Mouse (Mus musculus): ENCODE measurements at regions not wholly inside any gene's neighbourhood (a gene's known extent, or its start where the extent isn't known, plus 50 kb on each side); places are given as distances from the start of the nearest gene placed in this dataset.
A peak's percentile ranks its signal among the peaks of the same experiment; 100 is the strongest.

DNA sequence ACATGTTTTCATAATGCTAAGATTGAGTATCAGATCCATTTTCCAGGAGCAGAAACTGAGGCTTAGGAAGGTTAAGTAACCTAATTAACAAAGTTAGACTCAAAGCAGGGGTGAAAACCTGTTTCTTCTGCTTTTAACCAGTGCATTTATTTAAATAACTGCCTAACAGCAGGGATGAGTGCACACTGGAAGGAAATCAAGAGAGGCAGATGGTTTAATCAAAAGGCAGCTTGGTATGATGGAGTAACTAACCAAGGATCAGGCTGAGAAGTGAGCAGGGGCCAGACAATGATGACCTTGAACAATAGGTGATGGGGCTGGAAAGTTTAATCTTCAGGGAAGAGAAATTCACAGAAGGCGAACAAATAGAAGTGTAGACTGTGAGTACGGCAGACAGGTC lies 199.9 kb downstream of the Emp1 start:
- Histone ChIP-seq H3K4me1 (ENCODE audit: control insufficient read depth, insufficient read depth, low read length) (no peaks in the 10 kb centered on the region), H3K4me3 (ENCODE audit: low read depth, low read length) (no peak overlapping the region), H3K9me3 (ENCODE audit: control insufficient read depth, low read length) (no peaks in the 10 kb centered on the region), H3K9ac (ENCODE audit: low read depth, low read length) (no peak overlapping the region), H3K36me3 (ENCODE audit: control insufficient read depth, insufficient read depth, low read length) (no peaks in the 10 kb centered on the region), H3K27ac (replicated peaks; ENCODE audit: low read depth, low read length) (no peak overlapping the region), H3K27me3 (replicated peaks; ENCODE audit: control insufficient read depth, insufficient read depth, low read length) (no peaks in the 10 kb centered on the region), H3K4me2 (ENCODE audit: low read depth, low read length) (no peak overlapping the region)
- ATAC-seq (ENCODE audit: low read depth) (no peak), DNase-seq (ENCODE audit: low spot score) (no peak)
- WGBS: 90% methylated on average over 2 of the region's 2 CpGs

DNA sequence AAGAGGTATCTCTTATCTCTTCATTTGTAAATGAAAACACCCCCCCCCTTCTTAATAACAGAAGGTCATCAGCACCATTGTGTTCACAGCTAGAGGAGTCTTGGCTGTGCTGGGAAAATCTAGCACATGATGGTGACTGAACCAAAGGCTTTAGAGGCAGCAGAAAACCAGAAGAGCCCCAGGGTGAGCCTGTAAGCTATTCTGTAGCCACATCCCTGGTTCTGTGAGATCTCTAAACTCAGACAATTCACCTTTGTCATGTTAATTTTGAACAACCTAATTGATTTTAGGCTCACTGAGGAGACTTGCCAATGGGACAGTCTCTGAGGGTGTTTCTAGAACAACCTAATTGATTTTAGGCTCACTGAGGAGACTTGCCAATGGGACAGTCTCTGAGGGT lies 201.4 kb downstream of the Emp1 start:
- no peak overlapping the region for H3K4me3 ChIP-seq (ENCODE audit: low read depth, low read length)
- DNase-seq (ENCODE audit: low spot score) (no peak), ATAC-seq (ENCODE audit: low read depth) (no peak)
- H3K4me2 ChIP-seq (ENCODE audit: low read depth, low read length): no peak overlapping the region
- H3K4me1 ChIP-seq (ENCODE audit: control insufficient read depth, insufficient read depth, low read length): no peaks in the 10 kb centered on the region
- no peaks in the 10 kb centered on the region for H3K36me3 ChIP-seq (ENCODE audit: control insufficient read depth, insufficient read depth, low read length)
- no peak overlapping the region for H3K27ac ChIP-seq (replicated peaks; ENCODE audit: low read depth, low read length)
- H3K9ac ChIP-seq (ENCODE audit: low read depth, low read length): no peak overlapping the region
- H3K9me3 ChIP-seq (ENCODE audit: control insufficient read depth, low read length): no peaks in the 10 kb centered on the region
- no peaks in the 10 kb centered on the region for H3K27me3 ChIP-seq (replicated peaks; ENCODE audit: control insufficient read depth, insufficient read depth, low read length)

DNA sequence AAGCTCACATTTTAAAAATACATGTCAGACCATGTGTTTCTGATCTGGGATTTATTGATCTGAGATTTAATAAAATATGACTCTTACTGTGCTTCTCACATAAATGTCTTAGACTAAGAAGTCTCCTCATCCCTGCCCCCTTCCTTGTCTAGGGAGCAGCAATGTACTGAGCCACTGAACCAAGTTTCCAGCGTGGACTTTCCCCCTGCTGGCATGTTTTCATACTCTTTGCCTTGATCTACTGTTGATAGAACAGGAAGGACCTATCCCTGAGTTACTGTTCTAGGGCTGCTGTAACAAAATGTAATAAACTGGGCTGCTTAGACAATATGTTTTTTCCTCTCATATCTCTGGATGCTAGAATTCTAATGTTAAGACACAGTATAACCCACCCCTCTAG lies 206.7 kb downstream of the Emp1 start:
- 56% methylated on average over 1 of the region's 1 CpGs for WGBS
- no peak for DNase-seq (ENCODE audit: low spot score)

DNA sequence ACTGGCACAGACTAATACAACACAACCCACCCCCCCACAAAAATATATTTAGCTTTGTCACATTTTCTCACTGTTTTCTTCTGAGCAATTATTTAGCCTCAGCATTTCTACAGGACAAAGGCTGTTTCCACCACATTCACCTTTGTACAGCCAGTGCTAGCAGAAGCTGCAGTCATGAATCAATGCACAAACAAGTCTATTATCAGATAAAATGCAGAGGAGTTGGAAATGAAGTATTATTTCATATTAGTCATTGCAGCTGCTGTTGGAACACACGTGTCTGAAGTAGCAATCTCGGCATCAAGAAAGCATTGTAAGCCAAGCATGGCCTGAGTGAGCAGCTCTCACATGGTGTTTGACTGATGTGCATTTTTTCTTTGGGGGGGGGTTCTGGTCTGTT lies 212.9 kb downstream of the Emp1 start:
- no peak overlapping the region for H3K9ac ChIP-seq (ENCODE audit: low read depth, low read length)
- no peak for DNase-seq (ENCODE audit: low spot score)
- 62% methylated on average over 2 of the region's 2 CpGs for WGBS
- ATAC-seq (ENCODE audit: low read depth): no peak
- no peaks in the 10 kb centered on the region for H3K4me1 ChIP-seq (ENCODE audit: control insufficient read depth, insufficient read depth, low read length)
- no peak overlapping the region for H3K4me2 ChIP-seq (ENCODE audit: low read depth, low read length)
- H3K9me3 ChIP-seq (ENCODE audit: control insufficient read depth, low read length): no peaks in the 10 kb centered on the region
- no peaks in the 10 kb centered on the region for H3K27me3 ChIP-seq (replicated peaks; ENCODE audit: control insufficient read depth, insufficient read depth, low read length)
- no peak overlapping the region for H3K27ac ChIP-seq (replicated peaks; ENCODE audit: low read depth, low read length)
- H3K36me3 ChIP-seq (ENCODE audit: control insufficient read depth, insufficient read depth, low read length): no peaks in the 10 kb centered on the region
- H3K4me3 ChIP-seq (ENCODE audit: low read depth, low read length): no peak overlapping the region

More for the DNA sequence above, 206.7 kb downstream of the Emp1 start:
- no peaks in the 10 kb centered on the region for H3K36me3 ChIP-seq (ENCODE audit: control insufficient read depth, insufficient read depth, low read length)
- no peak overlapping the region for H3K27ac ChIP-seq (replicated peaks; ENCODE audit: low read depth, low read length)
- H3K9me3 ChIP-seq (ENCODE audit: control insufficient read depth, low read length): no peaks in the 10 kb centered on the region
- H3K27me3 ChIP-seq (replicated peaks; ENCODE audit: control insufficient read depth, insufficient read depth, low read length): no peaks in the 10 kb centered on the region
- no peak overlapping the region for H3K9ac ChIP-seq (ENCODE audit: low read depth, low read length)
- no peak for ATAC-seq (ENCODE audit: low read depth)
- no peak overlapping the region for H3K4me3 ChIP-seq (ENCODE audit: low read depth, low read length)
- no peaks in the 10 kb centered on the region for H3K4me1 ChIP-seq (ENCODE audit: control insufficient read depth, insufficient read depth, low read length)
- no peak overlapping the region for H3K4me2 ChIP-seq (ENCODE audit: low read depth, low read length)

DNA sequence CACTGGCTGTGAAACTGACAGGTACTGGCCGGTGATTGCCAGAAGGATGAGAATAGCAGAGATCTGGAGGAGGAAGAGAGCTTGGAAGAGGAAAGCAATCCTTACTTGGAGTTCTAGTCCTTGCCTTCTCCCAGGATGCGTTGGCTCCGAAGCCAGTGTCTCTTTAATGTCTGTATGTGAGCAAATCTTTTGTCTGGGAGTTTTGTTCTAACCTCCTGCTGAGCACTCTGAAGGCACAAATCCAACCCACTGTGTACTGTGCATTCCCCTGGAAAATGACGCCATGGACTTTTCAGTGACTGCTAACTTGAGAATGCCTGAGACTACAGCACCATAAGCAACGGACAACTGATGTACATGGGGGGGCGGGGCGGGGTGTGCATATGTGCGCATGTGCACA lies 216.4 kb downstream of the Emp1 start:
- Histone ChIP-seq H3K9me3 (ENCODE audit: control insufficient read depth, low read length) (no peaks in the 10 kb centered on the region), H3K4me3 (ENCODE audit: low read depth, low read length) (no peak overlapping the region), H3K27ac (replicated peaks; ENCODE audit: low read depth, low read length) (no peak overlapping the region), H3K4me1 (ENCODE audit: control insufficient read depth, insufficient read depth, low read length) (no peaks in the 10 kb centered on the region), H3K4me2 (ENCODE audit: low read depth, low read length) (no peak overlapping the region), H3K36me3 (ENCODE audit: control insufficient read depth, insufficient read depth, low read length) (no peaks in the 10 kb centered on the region), H3K9ac (ENCODE audit: low read depth, low read length) (no peak overlapping the region), H3K27me3 (replicated peaks; ENCODE audit: control insufficient read depth, insufficient read depth, low read length) (no peaks in the 10 kb centered on the region)
- ATAC-seq (ENCODE audit: low read depth) (no peak), DNase-seq (ENCODE audit: low spot score) (no peak)
- WGBS: 79% methylated on average over 8 of the region's 8 CpGs

DNA sequence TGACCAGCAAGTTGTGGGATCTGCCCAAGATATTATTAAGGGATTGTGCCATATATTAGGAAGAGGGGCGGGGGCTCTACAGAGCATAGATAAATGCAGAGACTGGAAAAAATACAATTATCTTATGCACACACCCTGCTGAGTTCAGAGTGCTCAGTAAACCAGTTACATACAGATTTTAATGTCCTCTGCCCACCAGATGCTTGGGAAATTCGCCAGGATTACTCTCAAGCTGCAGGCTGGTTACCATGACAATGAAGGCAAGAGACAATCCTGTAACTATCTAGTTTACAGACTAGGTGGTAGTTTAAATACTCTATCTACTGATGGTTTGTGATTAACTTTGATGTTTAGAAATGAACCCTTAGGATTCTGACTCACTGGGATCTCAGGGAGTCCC lies 220.2 kb downstream of the Emp1 start:
- no peak overlapping the region for H3K9ac ChIP-seq (ENCODE audit: low read depth, low read length)
- no peak overlapping the region for H3K4me3 ChIP-seq (ENCODE audit: low read depth, low read length)
- 54% methylated on average over 2 of the region's 2 CpGs for WGBS
- ATAC-seq (ENCODE audit: low read depth): no peak; the same call in 1 of the 2 replicates
- peak; percentile 61 for DNase-seq (ENCODE audit: low spot score)
- no peaks in the 10 kb centered on the region for H3K9me3 ChIP-seq (ENCODE audit: control insufficient read depth, low read length)
- no peaks in the 10 kb centered on the region for H3K4me1 ChIP-seq (ENCODE audit: control insufficient read depth, insufficient read depth, low read length)
- no peaks in the 10 kb centered on the region for H3K36me3 ChIP-seq (ENCODE audit: control insufficient read depth, insufficient read depth, low read length)
- no peak overlapping the region for H3K4me2 ChIP-seq (ENCODE audit: low read depth, low read length)
- H3K27ac ChIP-seq (replicated peaks; ENCODE audit: low read depth, low read length): no peak overlapping the region
- no peaks in the 10 kb centered on the region for H3K27me3 ChIP-seq (replicated peaks; ENCODE audit: control insufficient read depth, insufficient read depth, low read length)

DNA sequence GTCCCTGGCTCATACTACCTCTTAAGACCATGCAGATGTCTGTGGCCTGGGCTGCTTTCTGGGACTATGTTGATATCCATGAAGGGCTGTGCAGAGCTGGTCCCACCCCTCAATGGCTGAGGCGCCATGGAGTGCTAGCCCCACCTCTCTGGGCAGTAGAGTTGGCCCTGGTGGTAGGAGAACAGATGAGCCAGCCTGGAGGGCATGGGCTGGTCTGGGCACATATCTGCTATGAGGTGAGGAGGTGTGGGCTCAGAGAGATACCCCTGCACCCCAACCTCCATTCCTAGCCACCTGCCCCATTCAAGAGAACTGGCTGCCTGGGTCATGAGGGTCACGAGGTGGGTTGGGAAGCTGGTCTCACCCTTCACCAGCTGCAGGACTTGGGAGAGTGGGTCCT lies 222.4 kb downstream of the Emp1 start:
- 97% methylated on average over 2 of the region's 2 CpGs for WGBS
- Histone ChIP-seq H3K4me2 (ENCODE audit: low read depth, low read length) (no peak overlapping the region), H3K4me1 (ENCODE audit: control insufficient read depth, insufficient read depth, low read length) (no peaks in the 10 kb centered on the region), H3K27me3 (replicated peaks; ENCODE audit: control insufficient read depth, insufficient read depth, low read length) (no peaks in the 10 kb centered on the region), H3K36me3 (ENCODE audit: control insufficient read depth, insufficient read depth, low read length) (no peaks in the 10 kb centered on the region), H3K27ac (replicated peaks; ENCODE audit: low read depth, low read length) (no peak overlapping the region), H3K9me3 (ENCODE audit: control insufficient read depth, low read length) (no peaks in the 10 kb centered on the region), H3K4me3 (ENCODE audit: low read depth, low read length) (no peak overlapping the region), H3K9ac (ENCODE audit: low read depth, low read length) (no peak overlapping the region)
- ATAC-seq (ENCODE audit: low read depth) (no peak), DNase-seq (ENCODE audit: low spot score) (no peak)

DNA sequence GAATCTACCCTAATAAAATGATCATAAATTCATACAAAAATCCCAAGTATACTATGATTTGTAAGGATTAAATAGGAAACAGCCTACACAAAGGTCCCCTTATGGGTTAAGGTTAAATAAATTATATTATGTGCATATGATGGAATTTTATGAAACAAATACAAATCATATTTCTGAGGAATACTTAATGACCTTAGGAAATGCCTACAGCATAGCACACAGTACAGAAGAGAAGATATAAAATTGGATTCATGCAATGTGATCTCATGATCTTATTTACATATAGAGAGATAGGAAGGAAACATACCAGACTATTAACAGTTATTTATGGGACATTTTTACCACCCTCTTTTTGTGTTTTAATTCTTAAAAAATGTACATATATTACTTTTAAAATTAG lies 227.7 kb downstream of the Emp1 start:
- Histone ChIP-seq H3K36me3 (ENCODE audit: control insufficient read depth, insufficient read depth, low read length) (no peaks in the 10 kb centered on the region), H3K4me2 (ENCODE audit: low read depth, low read length) (no peak overlapping the region), H3K27me3 (replicated peaks; ENCODE audit: control insufficient read depth, insufficient read depth, low read length) (no peaks in the 10 kb centered on the region), H3K4me3 (ENCODE audit: low read depth, low read length) (no peak overlapping the region), H3K27ac (replicated peaks; ENCODE audit: low read depth, low read length) (no peak overlapping the region), H3K4me1 (ENCODE audit: control insufficient read depth, insufficient read depth, low read length) (no peaks in the 10 kb centered on the region), H3K9me3 (ENCODE audit: control insufficient read depth, low read length) (no peaks in the 10 kb centered on the region), H3K9ac (ENCODE audit: low read depth, low read length) (no peak overlapping the region)
- DNase-seq (ENCODE audit: low spot score) (no peak), ATAC-seq (ENCODE audit: low read depth) (no peak)

DNA sequence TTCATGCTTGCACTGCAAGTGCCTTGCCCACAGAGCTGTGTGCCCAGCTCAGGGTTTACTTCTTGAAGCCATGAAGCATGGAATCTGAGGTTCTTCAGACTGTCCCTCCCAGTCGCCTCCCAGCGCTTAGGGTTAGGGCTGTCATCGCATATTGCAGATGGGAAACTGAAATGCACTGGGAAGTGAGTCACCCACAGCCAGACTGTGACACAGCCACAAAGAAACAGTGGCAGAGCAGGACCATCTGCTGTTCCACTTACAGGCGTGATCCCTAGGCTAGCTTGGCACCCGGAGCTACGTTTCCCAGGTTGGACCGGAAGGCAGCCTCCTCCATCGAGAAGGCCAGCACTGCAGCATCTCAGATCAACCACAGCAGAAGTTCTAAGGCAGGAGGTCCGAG lies 228.7 kb downstream of the Emp1 start:
- H3K4me1 ChIP-seq (ENCODE audit: control insufficient read depth, insufficient read depth, low read length): no peaks in the 10 kb centered on the region
- H3K27me3 ChIP-seq (replicated peaks; ENCODE audit: control insufficient read depth, insufficient read depth, low read length): no peaks in the 10 kb centered on the region
- no peak for ATAC-seq (ENCODE audit: low read depth)
- 92% methylated on average over 9 of the region's 9 CpGs for WGBS
- no peak overlapping the region for H3K4me2 ChIP-seq (ENCODE audit: low read depth, low read length)
- H3K36me3 ChIP-seq (ENCODE audit: control insufficient read depth, insufficient read depth, low read length): no peaks in the 10 kb centered on the region
- no peak overlapping the region for H3K9ac ChIP-seq (ENCODE audit: low read depth, low read length)
- no peak overlapping the region for H3K4me3 ChIP-seq (ENCODE audit: low read depth, low read length)
- no peak overlapping the region for H3K27ac ChIP-seq (replicated peaks; ENCODE audit: low read depth, low read length)
- H3K9me3 ChIP-seq (ENCODE audit: control insufficient read depth, low read length): no peaks in the 10 kb centered on the region
- no peak for DNase-seq (ENCODE audit: low spot score)

Data from embryonic facial prominence, embryonic 14.5 days (tissue).